Mouse (Mus musculus) liver, postnatal 0 days (tissue): ENCODE measurements around the gene Olfr695. TPM values are rescaled to one million over a fixed set of nuclear protein-coding genes. Genes with fewer than 3 reads are reported as not detected.

Experiments used
- ATAC-seq: fragments of 200-750 bp; cut with Nextera tagmentation; 2 replicates; pipeline ENCODE4 v1.8.0; 2017; ENCODE audit warnings: mild to moderate bottlenecking, moderate library complexity
- DNase-seq: peaks from one replicate; pipeline ENCODE4 v3.0.0-alpha.2; 2016
- H3K27ac ChIP-seq: fragments of 300-500 bp; sonication (generic); 2 replicates; pipeline ENCODE4 v1.5.1; 2014; ENCODE audit warnings: antibody characterized with exemption, moderate library complexity, mild to moderate bottlenecking, low read depth
- H3K27me3 ChIP-seq: fragments of 300-500 bp; sonication (generic); 2 replicates; pipeline ENCODE4 v1.6.1; 2014; ENCODE audit warnings: low read length, control low read depth, mixed read lengths; ENCODE audit not compliant: insufficient read depth
- H3K36me3 ChIP-seq: fragments of 300-500 bp; sonication (generic); replicated peaks from 2 replicates; pipeline ENCODE4 v1.6.1; 2014; ENCODE audit warnings: mild to moderate bottlenecking, control low read depth, low read length, moderate library complexity, mixed read lengths; ENCODE audit not compliant: insufficient read depth
- H3K4me1 ChIP-seq: fragments of 300-500 bp; sonication (generic); 2 replicates; pipeline ENCODE4 v1.6.1; 2014; ENCODE audit warnings: antibody characterized with exemption, mild to moderate bottlenecking, control low read depth; ENCODE audit not compliant: insufficient read depth
- H3K4me2 ChIP-seq: fragments of 300-500 bp; sonication (generic); 2 replicates; pipeline ENCODE4 v1.6.1; 2014; ENCODE audit warnings: low read depth, mild to moderate bottlenecking, low read length, moderate library complexity, mixed read lengths
- H3K4me3 ChIP-seq: fragments of 300-500 bp; sonication (generic); 2 replicates; pipeline ENCODE4 v1.5.1; 2014; ENCODE audit warnings: low read depth, low read length
- H3K9ac ChIP-seq: fragments of 300-500 bp; sonication (generic); replicated peaks from 2 replicates; pipeline ENCODE4 v1.6.1; 2014; ENCODE audit warnings: mild to moderate bottlenecking, moderate library complexity
- H3K9me3 ChIP-seq: fragments of 300-500 bp; sonication (generic); 2 replicates; pipeline ENCODE4 v1.6.1; 2016; ENCODE audit warnings: mild to moderate bottlenecking, control low read depth, low read length, mixed read lengths
- CTCF ChIP-seq: sonication (generic); IDR thresholded peaks from 2 replicates; pipeline ENCODE4 v1.5.1; 2016; ENCODE audit warnings: antibody characterized with exemption, low read depth
- EP300 ChIP-seq: IDR thresholded peaks from 2 replicates; pipeline ENCODE4 v1.6.1; 2016; ENCODE audit warnings: antibody characterized with exemption, low read depth, mild to moderate bottlenecking
- WGBS: fragments of 180-500 bp; shearing (Covaris S2); extraction: QIAGEN DNeasy Blood & Tissue Kit; methylation state at CpG from one replicate; pipeline ENCODE4 v1.1.7; 2014; ENCODE audit not compliant: insufficient replicate concordance; 5-methylcytosine and 5-hydroxymethylcytosine counted together
- polyA plus RNA-seq: library from polyadenylated mRNA; unstranded; fragments of >200 nt; fragmentation: Nextera tagmentation; extraction: Ambion mirVana; gene quantifications from 2 replicates; pipeline ENCODE4 v1.2.1, GENCODE M21; 2015

Olfr695 gene
- polyA plus RNA-seq, 1 experiment from 2014 or later, result not detected

DNA sequence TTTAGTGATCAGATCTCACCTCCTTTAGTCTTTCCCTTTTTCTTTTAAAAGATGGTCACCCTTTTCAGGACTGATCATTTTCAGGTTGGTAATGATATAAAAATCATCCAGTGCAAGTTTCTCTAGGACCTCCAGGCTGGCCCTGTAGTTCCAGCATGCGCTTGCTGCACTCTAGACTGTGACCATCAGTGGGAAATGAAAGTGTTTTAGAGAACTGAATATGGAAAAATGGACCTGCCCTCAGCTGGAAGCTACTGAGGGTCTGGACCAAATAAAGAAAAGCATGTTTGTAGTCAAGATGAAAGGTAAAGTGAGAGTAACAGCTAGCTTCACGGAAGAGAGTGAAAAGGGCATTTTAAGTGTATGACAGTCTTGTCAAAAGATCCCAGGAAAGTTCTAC lies 30.8 kb downstream of the Olfr695 start:
- Histone ChIP-seq H3K9me3 (no peaks in the 10 kb centered on the region), H3K4me1 (no peaks in the 10 kb centered on the region), H3K27me3 (no peaks in the 10 kb centered on the region), H3K9ac (no peak overlapping the region), H3K36me3 (no peaks in the 10 kb centered on the region), H3K4me2 (no peak overlapping the region), H3K27ac (no peak overlapping the region), H3K4me3 (no peak overlapping the region)
- DNase-seq (no peak), ATAC-seq (no peak)
- WGBS, result 69% methylated on average over 2 of the region's 2 CpGs
- TF ChIP-seq CTCF, result no peak
- TF ChIP-seq EP300, result no peak

DNA sequence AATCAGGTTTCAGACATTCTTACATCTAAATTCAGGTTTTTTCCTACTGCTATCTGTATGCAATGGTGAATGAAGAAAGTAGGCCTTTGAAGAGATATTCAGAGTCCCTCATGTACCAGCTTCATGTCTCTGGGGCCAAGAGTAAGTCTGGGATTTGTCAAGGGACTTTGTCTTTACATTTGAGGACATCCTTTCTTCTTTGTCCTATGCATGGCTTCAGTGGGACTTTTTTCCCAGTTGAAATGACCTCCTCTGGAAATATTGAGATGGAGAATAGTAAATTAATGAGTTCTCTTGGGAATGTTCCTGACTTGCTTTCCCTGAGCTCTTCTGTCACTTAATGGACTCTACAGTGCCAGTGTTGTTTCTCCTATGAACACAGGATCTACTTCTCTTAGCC lies 35.7 kb downstream of the Olfr695 start, which contains the start of gene Olfr693:
Gene Olfr693 (minus strand): TSS at position 101 of the 400 bp plus-strand sequence.
- Histone ChIP-seq H3K36me3 (no peaks in the 10 kb centered on the region), H3K4me2 (no peak within 1 kb of the TSS), H3K27ac (no peak within 1 kb of the TSS), H3K4me1 (no peaks in the 10 kb centered on the region), H3K4me3 (no peak within 1 kb of the TSS), H3K9ac (no peak within 1 kb of the TSS), H3K9me3 (no peaks in the 10 kb centered on the region), H3K27me3 (no peaks in the 10 kb centered on the region)
- DNase-seq, result no peak
- TF ChIP-seq EP300, result no peak
- no peak for TF ChIP-seq CTCF
- ATAC-seq, result no peak

Other genes starting within 250 kb of the Olfr695 start
- not detected in 2 replicates for gene Olfr693, start 35.8 kb downstream of the Olfr695 start, polyA plus RNA-seq
- not detected in 2 replicates for gene Olfr694, start 24.6 kb downstream of the Olfr695 start, polyA plus RNA-seq
- not detected in 2 replicates for gene Olfr697, start 26.0 kb upstream of the Olfr695 start, polyA plus RNA-seq
- not detected in 2 replicates for gene Olfr698, start 39.0 kb upstream of the Olfr695 start, polyA plus RNA-seq
- not detected in 2 replicates for gene Olfr699, start 76.8 kb upstream of the Olfr695 start, polyA plus RNA-seq
- not detected in 2 replicates for gene Olfr700, start 92.4 kb upstream of the Olfr695 start, polyA plus RNA-seq
- not detected in 2 replicates for gene Olfr701, start 97.7 kb upstream of the Olfr695 start, polyA plus RNA-seq
- not detected in 2 replicates for gene Olfr702, start 117.5 kb upstream of the Olfr695 start, polyA plus RNA-seq
- gene Olfr703, start 127.0 kb upstream of the Olfr695 start, polyA plus RNA-seq, result not detected in 2 replicates
- not detected in 2 replicates for gene Olfr704, start 146.8 kb upstream of the Olfr695 start, polyA plus RNA-seq
- not detected in 2 replicates for gene Olfr705, start 160.5 kb upstream of the Olfr695 start, polyA plus RNA-seq
- gene Olfr706, start 171.8 kb upstream of the Olfr695 start, polyA plus RNA-seq, result not detected in 2 replicates
- gene Olfr707, start 184.8 kb upstream of the Olfr695 start, polyA plus RNA-seq, result not detected in 2 replicates
- not detected in 2 replicates for gene Olfr1532-ps1, start 191.6 kb upstream of the Olfr695 start, polyA plus RNA-seq
- not detected in 2 replicates for gene Olfr709-ps1, start 215.8 kb upstream of the Olfr695 start, polyA plus RNA-seq
- gene Olfr710, start 231.9 kb upstream of the Olfr695 start, polyA plus RNA-seq, result not detected in 2 replicates
- gene Olfr6, start 247.5 kb upstream of the Olfr695 start, polyA plus RNA-seq, result not detected in 2 replicates